Mouse (Mus musculus) E14TG2a.4 (cell line): ENCODE measurements around the gene Lmna.

ENCODE experiments used
- H3K27me3 ChIP-seq: 2 replicates; pipeline ENCODE4 v1.6.1; 2014; ENCODE audit warnings: low read length, control low read depth; ENCODE audit not compliant: insufficient read depth
- H3K36me3 ChIP-seq: 2 replicates; pipeline ENCODE4 v1.6.1; 2014; ENCODE audit warnings: low read length, control low read depth; ENCODE audit not compliant: insufficient read depth
- H3K4me1 ChIP-seq: replicated peaks from 2 replicates; pipeline ENCODE4 v1.6.1; 2014; ENCODE audit warnings: low read depth, low read length, control low read depth
- H3K4me3 ChIP-seq: replicated peaks from 2 replicates; pipeline ENCODE4 v1.5.1; 2014; ENCODE audit warnings: mild to moderate bottlenecking, low read length
- H3K9me3 ChIP-seq: 2 replicates; pipeline ENCODE4 v1.6.1; 2014; ENCODE audit warnings: low read length, control low read depth
- CTCF ChIP-seq: conservative IDR thresholded peaks from 2 replicates; pipeline ENCODE4 v1.5.1; 2014; ENCODE audit warnings: low read length
- NANOG ChIP-seq: IDR thresholded peaks from 2 replicates; pipeline ENCODE4 v1.6.1; 2014; ENCODE audit warnings: borderline replicate concordance, low read length, mixed read lengths
- POU5F1 ChIP-seq: IDR thresholded peaks from 2 replicates; pipeline ENCODE4 v1.6.1; 2014; ENCODE audit warnings: low read length, borderline replicate concordance

Lmna gene

DNA sequence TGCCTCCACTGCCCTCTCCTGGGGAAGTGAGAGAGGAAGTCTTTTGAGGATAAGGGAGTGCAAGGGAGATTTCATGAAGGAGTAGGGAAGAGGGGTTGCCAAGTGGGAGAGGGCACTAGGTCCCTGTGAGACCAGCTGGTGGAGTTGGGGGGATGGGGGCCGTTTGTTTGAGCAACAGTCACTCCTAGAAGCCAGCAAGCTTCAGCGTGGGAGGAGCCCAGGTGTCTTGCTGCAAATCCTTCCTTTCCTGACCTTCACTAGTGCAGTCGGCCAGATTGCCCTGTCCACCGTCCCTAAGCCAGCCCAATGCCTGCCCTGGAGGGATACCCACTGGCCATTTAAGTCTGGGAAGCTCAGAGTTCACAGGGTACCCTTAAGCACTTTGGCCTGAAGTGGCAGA is 1.8 kb upstream of the Lmna start:
- H3K4me3 ChIP-seq = peak overlapping the region; percentile 77
- peaks cover 90% of the 10 kb centered on the region for H3K4me1 ChIP-seq
- 0 out of 2 replicates have a peak, but pooled peaks cover 8% of the 10 kb centered on the region for H3K27me3 ChIP-seq
- peaks cover 11% of the 10 kb centered on the region for H3K36me3 ChIP-seq
- no peaks in the 10 kb centered on the region for H3K9me3 ChIP-seq
- TF ChIP-seq POU5F1 = no peak
- no peak for TF ChIP-seq CTCF
- no peak for TF ChIP-seq NANOG

DNA sequence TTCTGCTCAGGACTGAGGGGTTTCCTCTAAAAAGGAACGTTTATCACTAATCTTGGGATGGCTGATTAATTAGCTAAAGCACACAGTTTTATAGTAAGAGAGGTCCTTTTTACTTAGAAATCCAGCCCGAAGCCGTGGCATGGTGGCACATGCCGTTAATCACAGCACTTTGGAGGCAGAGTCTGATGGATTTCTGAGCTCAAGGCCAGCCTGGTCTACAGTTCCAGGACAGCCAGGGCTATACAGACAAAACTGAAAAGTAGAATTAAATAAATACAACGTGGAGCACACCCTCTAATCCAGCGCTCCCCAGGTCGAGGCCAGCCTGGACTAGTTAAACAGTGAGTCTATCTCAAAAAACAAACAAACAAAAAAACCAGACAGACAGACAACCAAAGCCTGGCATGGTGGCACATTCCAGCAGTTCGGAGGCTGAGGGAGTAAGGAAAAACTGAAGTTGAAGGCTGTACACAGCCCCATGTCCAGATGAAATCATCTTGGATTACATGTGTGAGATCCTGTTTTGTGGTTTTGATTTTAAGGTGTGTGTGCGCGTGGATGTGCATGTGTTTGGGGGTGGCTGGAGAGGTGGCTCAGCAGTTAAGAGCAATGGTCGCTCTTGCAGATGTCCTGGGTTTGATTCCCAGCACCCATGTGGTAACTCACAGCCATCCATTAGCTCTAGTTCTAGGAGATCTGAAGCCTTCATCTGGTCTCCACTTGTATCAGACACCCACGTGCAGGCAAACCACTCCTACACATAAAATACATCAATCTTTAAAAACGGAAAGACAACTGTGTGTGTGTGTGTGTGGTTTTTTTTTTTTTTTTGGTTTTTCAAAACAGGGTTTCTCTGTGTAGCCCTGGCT is 899 bp upstream of the Lmna start:
- no peaks in the 10 kb centered on the region for H3K9me3 ChIP-seq
- H3K27me3 ChIP-seq = 0 out of 2 replicates have a peak, but pooled peaks cover 5% of the 10 kb centered on the region
- peaks cover 90% of the 10 kb centered on the region for H3K4me1 ChIP-seq
- peaks cover 11% of the 10 kb centered on the region for H3K36me3 ChIP-seq
- H3K4me3 ChIP-seq = peak overlapping the region; percentile 77
- no peak for TF ChIP-seq NANOG
- no peak for TF ChIP-seq POU5F1
- no peak for TF ChIP-seq CTCF

DNA sequence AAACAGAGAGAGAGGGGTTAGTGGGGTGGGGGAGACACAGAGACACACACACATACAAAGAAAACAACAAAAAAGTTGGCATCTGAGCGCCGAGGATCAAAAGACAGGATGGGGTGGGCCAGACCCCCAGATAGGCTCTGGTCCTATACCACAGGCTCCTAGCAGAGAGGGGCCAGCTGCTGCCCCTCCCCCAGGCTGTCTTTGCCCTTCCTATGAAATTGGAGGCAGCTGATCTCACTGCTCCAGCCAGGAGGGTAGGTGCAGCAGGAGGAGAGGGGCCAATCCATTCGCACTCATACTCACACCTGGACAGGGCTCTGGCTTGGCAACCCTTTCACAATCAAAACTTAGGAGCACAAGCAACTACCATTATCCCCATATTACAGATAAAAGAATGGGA is 506 bp downstream of the Lmna start:
- Histone ChIP-seq H3K4me3 (peak overlapping the region; percentile 77), H3K9me3 (no peaks in the 10 kb centered on the region), H3K4me1 (peaks cover 90% of the 10 kb centered on the region), H3K36me3 (peaks cover 11% of the 10 kb centered on the region), H3K27me3 (0 out of 2 replicates have a peak, but pooled peaks cover 5% of the 10 kb centered on the region)
- TF ChIP-seq POU5F1 = no peak
- no peak for TF ChIP-seq CTCF
- no peak for TF ChIP-seq NANOG

DNA sequence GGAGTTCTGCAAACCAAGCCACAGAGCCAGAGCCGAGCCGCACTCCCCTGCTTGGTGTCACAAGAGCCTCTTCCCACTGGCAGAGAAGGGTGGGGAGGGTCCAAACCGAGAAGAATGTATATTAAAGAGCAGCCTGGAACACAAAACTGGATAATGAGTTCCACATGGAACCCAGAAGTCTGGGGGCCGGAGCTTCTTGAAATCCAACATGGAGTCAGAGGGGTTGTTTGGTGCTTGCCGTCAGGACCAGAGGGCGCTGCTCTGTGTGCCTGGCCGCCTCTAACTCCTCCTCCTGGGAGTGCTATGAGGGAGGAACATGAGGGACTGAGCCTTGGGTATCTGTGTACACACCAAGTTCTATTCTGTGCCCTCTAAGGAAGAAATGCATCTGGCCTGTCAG is 4.0 kb downstream of the Lmna start:
- Histone ChIP-seq H3K9me3 (no peaks in the 10 kb centered on the region), H3K36me3 (peaks cover 11% of the 10 kb centered on the region), H3K4me1 (peaks cover 91% of the 10 kb centered on the region), H3K4me3 (peak overlapping the region; percentile 74), H3K27me3 (peaks cover 14% of the 10 kb centered on the region)
- TF ChIP-seq POU5F1 (no peak), CTCF (no peak), NANOG (no peak)

DNA sequence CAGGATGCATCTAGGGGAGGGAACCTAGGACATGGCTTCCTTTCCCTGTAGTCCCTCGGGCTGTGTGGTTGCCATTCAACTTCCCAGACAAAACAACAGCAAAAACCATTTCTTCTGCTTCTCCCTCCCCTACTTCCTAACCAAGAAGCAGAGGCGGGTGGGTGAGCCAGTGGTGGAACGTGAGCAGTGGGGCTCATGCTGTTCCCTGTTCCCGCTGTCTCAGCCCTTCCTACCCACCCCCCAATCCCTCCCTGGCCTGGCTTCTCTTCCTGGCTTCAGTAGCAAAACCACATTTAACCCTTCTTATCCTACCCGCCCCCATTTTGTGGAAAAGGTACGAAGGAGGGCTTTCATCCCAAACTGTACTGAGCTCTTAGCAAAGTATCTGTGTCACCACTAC is 4.7 kb downstream of the Lmna start:
- Histone ChIP-seq H3K36me3 (peaks cover 11% of the 10 kb centered on the region), H3K4me3 (peak overlapping the region; percentile 74), H3K4me1 (peaks cover 93% of the 10 kb centered on the region), H3K27me3 (peaks cover 14% of the 10 kb centered on the region), H3K9me3 (no peaks in the 10 kb centered on the region)
- TF ChIP-seq CTCF (no peak), NANOG (no peak), POU5F1 (no peak)

DNA sequence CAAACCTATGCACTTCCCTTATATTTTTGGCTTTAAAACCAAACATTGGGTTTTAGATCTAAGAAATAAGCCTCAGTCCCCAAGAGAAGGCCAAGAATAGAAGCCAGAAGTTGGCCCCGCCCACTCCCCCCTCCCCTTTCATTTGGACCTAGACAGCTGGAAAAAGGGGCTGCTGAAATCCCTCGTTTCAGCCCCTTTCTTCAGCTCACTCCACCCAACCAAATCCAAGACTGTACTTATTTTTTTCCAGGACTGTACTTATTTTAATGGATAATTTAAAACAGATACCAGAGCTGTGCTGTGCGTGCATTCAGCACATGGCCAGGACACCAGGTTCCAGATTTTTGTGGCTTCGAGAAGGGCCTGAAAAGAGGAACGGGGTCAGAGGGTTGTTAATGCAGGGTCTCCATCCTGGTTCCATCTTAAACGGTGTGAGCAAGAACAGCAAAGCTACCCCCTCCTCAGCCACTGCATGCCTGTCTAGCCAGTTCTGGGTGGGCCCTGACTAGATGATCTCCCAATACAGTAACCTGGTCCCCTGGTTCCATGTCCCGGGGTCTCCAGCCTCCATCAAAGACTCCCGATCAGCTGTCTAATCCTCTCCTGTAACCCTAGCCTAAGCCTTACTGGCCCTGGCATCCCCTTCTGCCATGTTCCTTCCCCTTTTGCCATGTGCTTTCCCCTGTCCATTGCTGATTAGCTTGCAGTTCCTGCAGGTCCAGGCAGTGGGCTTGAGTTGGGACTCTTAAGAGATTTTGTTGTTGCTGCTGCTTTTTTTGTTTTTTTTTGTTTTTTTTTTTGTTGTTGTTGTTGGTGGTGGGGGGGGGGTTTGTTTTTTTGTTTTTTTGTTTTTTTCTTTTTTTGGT is 5.6 kb downstream of the Lmna start:
- no peaks in the 10 kb centered on the region for H3K9me3 ChIP-seq
- TF ChIP-seq CTCF = no peak
- TF ChIP-seq NANOG = no peak
- no peak for TF ChIP-seq POU5F1
- H3K36me3 ChIP-seq = peaks cover 11% of the 10 kb centered on the region
- H3K27me3 ChIP-seq = peaks cover 14% of the 10 kb centered on the region
- H3K4me3 ChIP-seq = peak overlapping the region; percentile 85; the same call in 1 of the 2 replicates
- peaks cover 96% of the 10 kb centered on the region for H3K4me1 ChIP-seq

DNA sequence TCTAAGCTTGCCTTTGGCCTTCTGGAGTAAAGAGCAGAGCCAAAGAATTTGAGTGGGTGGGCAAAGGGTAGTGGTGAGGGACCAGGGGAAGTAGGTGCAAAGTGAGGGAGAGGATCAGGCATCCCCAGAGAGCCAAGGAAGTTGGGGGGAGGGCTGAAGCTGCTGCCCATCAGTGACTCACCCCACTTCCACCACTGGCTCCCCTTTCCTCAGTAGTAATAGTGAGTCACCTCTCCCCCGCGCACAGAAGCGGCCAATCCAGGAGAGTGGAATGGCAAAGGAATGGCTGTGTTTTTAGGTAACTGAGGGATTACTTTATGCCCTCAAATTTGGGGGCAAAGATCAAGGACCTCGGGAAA is 6.3 kb downstream of the Lmna start:
- TF ChIP-seq POU5F1 (no peak), CTCF (no peak), NANOG (no peak)
- Histone ChIP-seq H3K4me3 (peak overlapping the region; percentile 85), H3K27me3 (peaks cover 14% of the 10 kb centered on the region), H3K36me3 (peaks cover 11% of the 10 kb centered on the region), H3K4me1 (peaks cover 89% of the 10 kb centered on the region), H3K9me3 (no peaks in the 10 kb centered on the region)
